Mouse (Mus musculus) liver, embryonic 12.5 days (tissue): ENCODE data around the gene Adam19. TPM values are rescaled to one million over a fixed set of nuclear protein-coding genes. Genes with fewer than 3 reads are reported as not detected.

ENCODE experiments used
- microRNA-seq: library from miRNA; unstranded; fragments of <30 nt; microRNA quantifications from one replicate; pipeline ENCODE4, GENCODE M21; 2017
- polyA plus RNA-seq: library from polyadenylated mRNA; unstranded; fragments of >200 nt; fragmentation: Nextera tagmentation; extraction: Ambion mirVana; gene quantifications from 2 replicates; pipeline ENCODE4 v1.2.1, GENCODE M21; 2016

Adam19 gene
- polyA plus RNA-seq, 1 experiment from 2014 or later = 3.6 TPM

Small RNA genes lying within 50 kb of the gene (microRNA-seq; reads per million reads assigned to microRNA genes)
- gene Mir7239 (not detected), gene Mir8100 (not detected)

Other genes with a start within 250 kb of the Adam19 start
- gene Clint1, start 203.9 kb upstream of the Adam19 start, polyA plus RNA-seq = 109 and 111 TPM in 2 replicates
- gene Lsm11, start 111.1 kb upstream of the Adam19 start, polyA plus RNA-seq = 6.4 and 6.6 TPM in 2 replicates
- 10.2 and 11.0 TPM in 2 replicates for gene Thg1l, start 100.5 kb upstream of the Adam19 start, polyA plus RNA-seq
- gene Sox30, start 75.7 kb upstream of the Adam19 start, polyA plus RNA-seq = 0.06 TPM in 2 replicates
- 4.1 and 5.3 TPM in 2 replicates for gene Gm12166, start 3.7 kb upstream of the Adam19 start, polyA plus RNA-seq
- gene Nipal4, start 110.5 kb downstream of the Adam19 start, polyA plus RNA-seq = 0.13 and 0.26 TPM in 2 replicates
- gene Fndc9, start 179.5 kb downstream of the Adam19 start, polyA plus RNA-seq = not detected in 2 replicates